Mouse (Mus musculus) MEL (cell line): ENCODE measurements around the gene Wsb2.

Experiments used
- CTCF ChIP-seq, 3 experiments: IDR thresholded peaks in 2 of 3; conservative IDR thresholded peaks in 1 of 3; 2 replicates each; pipeline ENCODE4 v1.5.1; 2011 to 2012; ENCODE audit warnings: low read length in 3 of 3, low read depth in 2 of 3, mild to moderate bottlenecking in 2 of 3, improper control_type of control experiment in 1 of 3, inconsistent platforms in 1 of 3, mixed read lengths in 1 of 3, moderate library complexity in 1 of 3; ENCODE audit not compliant: control insufficient read depth in 1 of 3, insufficient read depth in 1 of 3, poor library complexity in 1 of 3, severe bottlenecking in 1 of 3
- ELF1 ChIP-seq: IDR thresholded peaks from 2 replicates; pipeline ENCODE4 v1.6.1; 2014; ENCODE audit warnings: low read depth, mild to moderate bottlenecking, inconsistent platforms, low read length, improper control_type of control experiment, moderate library complexity
- POLR2A ChIP-seq, 2 experiments: IDR thresholded peaks; 2 replicates each; pipeline ENCODE4 v1.6.1; 2011 to 2012; ENCODE audit warnings: low read length in 2 of 2, mild to moderate bottlenecking in 2 of 2, control low read depth in 1 of 2, improper control_type of control experiment in 1 of 2, low read depth in 1 of 2, moderate library complexity in 1 of 2; ENCODE audit not compliant: control insufficient read depth in 1 of 2, insufficient read depth in 1 of 2, poor library complexity in 1 of 2
- POLR2AphosphoS2 ChIP-seq: IDR thresholded peaks from 2 replicates; pipeline ENCODE4 v1.6.1; 2011; ENCODE audit warnings: low read length, improper control_type of control experiment
- SIN3A ChIP-seq: IDR thresholded peaks from 2 replicates; pipeline ENCODE4 v1.6.1; 2012; ENCODE audit warnings: low read length, improper control_type of control experiment, inconsistent platforms
- ZKSCAN1 ChIP-seq: IDR thresholded peaks from 2 replicates; pipeline ENCODE4 v1.6.1; 2012; ENCODE audit warnings: low read depth, mild to moderate bottlenecking, inconsistent platforms, low read length, improper control_type of control experiment, moderate library complexity
- ZMIZ1 ChIP-seq: IDR thresholded peaks from 2 replicates; pipeline ENCODE4 v1.6.1; 2012; ENCODE audit warnings: low read depth, mild to moderate bottlenecking, inconsistent platforms, low read length, improper control_type of control experiment, moderate library complexity

GRCm38 (mm10) chr5:117383198-117383597, 26.1 kb downstream of the Wsb2 start:
- TF ChIP-seq POLR2A (IDR thresholded peaks at IDR 0.05; ENCODE audit: control insufficient read depth in 1 of 2, insufficient read depth in 1 of 2, low read depth in 1 of 2, low read length in 2 of 2, poor library complexity in 1 of 2) = no peak
- TF ChIP-seq ZMIZ1 = no peak
- TF ChIP-seq CTCF (IDR thresholded peaks at IDR 0.05 in 2 of 3, conservative IDR thresholded peaks at IDR 0.05 in 1 of 3; ENCODE audit: control insufficient read depth in 1 of 3, insufficient read depth in 1 of 3, low read depth in 2 of 3, low read length in 3 of 3, poor library complexity in 1 of 3, severe bottlenecking in 1 of 3) = no peak
- TF ChIP-seq ELF1 = no peak
- TF ChIP-seq POLR2AphosphoS2 = no peak
- no peak for TF ChIP-seq SIN3A
- TF ChIP-seq ZKSCAN1 = no peak
